Mouse (Mus musculus): ENCODE measurements around the gene Zfp936.
"Not testable (repeated sequence)": the region's sequence is repeated elsewhere in the genome, so short reads cannot be mapped to it uniquely, and the experiment has no call there.

GRCm38 (mm10) chr7:43213781-43214180, 99.8 kb downstream of the Zfp936 start:
- not testable (repeated sequence) for TF ChIP-seq CTCF, EP300 (IDR thresholded peaks at IDR 0.05; ENCODE audit: low read depth)

Data from heart, postnatal 0 days (tissue).